Mouse (Mus musculus): ENCODE results near the gene Lrrc29.
A peak's percentile ranks its signal among the peaks of the same experiment; 100 is the strongest.

Gene Lrrc29

DNA sequence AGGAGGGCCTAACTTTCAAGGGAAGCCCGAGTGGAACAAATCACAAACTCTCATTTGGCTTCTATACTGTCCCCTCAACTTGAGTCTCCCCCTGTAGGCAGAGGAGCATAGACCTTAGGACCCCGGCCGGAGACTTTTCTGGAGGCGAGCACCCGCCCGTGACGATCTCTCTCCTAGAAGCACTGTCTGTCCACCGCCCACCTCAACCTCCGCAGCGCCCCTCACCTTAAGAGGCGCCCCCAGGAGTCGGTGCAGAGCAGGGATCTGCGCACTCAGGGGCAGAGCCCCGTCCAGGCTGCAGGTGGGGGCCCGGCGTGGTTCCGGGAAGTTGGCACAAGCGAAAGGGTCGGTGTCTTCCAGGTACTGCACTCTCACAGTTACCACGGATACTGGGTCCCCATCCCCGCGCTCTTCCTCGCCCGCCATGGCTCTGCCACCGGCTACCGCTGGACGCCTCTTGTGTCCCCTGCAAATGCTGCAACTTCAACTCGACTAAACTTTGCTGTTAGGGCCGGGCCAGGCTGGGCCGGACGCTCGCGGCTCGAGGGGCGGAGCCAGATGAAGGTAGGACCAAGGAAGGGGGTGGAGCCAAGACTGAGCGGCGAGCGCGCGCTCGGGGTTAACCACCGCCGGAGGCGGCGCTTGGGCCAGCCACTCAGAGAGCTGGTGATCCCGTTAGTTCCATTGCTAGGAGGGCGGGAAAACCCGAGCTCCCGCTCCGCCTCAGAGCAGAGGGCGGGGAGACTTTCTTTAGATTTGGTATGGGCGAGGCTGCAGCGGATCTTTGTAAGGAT, 21.5 kb upstream of the Lrrc29 start, which contains the start of gene Fhod1:
TSS of gene Fhod1 (minus strand) at position 526 of the 794 bp plus-strand sequence.
- Histone ChIP-seq H3K9me3 (ENCODE audit: low read length) (no peaks in the 10 kb centered on the region), H3K36me3 (ENCODE audit: insufficient read depth, low read length) (0 out of 2 replicates have a peak, but pooled peaks cover 4% of the 10 kb centered on the region), H3K4me1 (replicated peaks; ENCODE audit: low read depth, low read length) (peaks cover 64% of the 10 kb centered on the region), H3K4me3 (replicated peaks; ENCODE audit: low read length) (peak within 1 kb of the TSS; percentile 90), H3K27me3 (ENCODE audit: insufficient read depth, low read length) (peaks cover 44% of the 10 kb centered on the region)
- TF ChIP-seq POU5F1 (IDR thresholded peaks at IDR 0.05; ENCODE audit: borderline replicate concordance, low read length) (no peak), NANOG (IDR thresholded peaks at IDR 0.05; ENCODE audit: borderline replicate concordance, low read length) (no peak), CTCF (conservative IDR thresholded peaks at IDR 0.05; ENCODE audit: low read length) (peak; percentile 25)

DNA sequence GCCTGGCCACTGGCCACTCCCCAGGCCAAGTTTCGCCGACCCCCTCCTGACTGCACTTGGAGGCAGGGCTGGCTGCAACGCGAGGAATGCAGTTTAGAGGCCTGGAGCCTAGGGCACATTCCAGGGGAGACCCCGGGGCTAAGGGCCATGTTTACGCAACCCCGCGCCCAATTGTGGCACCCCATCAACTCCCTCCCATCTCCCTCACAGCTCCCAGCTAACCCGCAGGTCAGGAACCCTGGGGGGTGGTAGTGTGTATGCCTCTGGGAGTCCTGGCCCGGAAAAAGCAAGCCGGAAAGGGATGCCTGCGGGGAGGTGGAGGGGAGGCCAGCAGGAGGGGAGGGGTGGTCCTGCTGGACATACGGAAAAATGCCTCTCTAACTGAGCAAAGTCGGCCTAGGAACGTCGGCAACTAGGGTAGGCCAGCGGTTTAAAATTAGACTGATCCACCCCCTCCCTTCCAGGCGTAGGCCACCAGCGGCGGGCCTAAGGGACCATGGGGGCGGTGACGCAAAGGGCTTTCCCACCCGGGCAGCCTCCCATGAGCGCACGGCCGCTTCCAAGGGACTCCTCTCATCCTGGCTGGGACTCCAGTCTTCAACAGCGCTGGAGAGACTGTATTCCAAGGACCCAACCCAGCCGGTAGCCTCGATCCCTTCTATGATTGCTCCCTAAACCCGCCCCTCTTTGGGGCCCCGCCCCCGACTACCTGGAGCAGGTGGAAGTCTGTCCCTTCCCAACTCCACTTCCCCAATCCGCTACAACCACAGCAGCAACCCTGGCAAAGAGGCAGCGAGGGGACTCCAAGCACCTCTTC, 20.7 kb upstream of the Lrrc29 start:
- H3K36me3 ChIP-seq (ENCODE audit: insufficient read depth, low read length) = 0 out of 2 replicates have a peak, but pooled peaks cover 4% of the 10 kb centered on the region
- H3K9me3 ChIP-seq (ENCODE audit: low read length) = no peaks in the 10 kb centered on the region
- H3K4me3 ChIP-seq (replicated peaks; ENCODE audit: low read length) = peak overlapping the region; percentile 90
- H3K27me3 ChIP-seq (ENCODE audit: insufficient read depth, low read length) = peaks cover 44% of the 10 kb centered on the region
- peaks cover 71% of the 10 kb centered on the region for H3K4me1 ChIP-seq (replicated peaks; ENCODE audit: low read depth, low read length)
- TF ChIP-seq CTCF (conservative IDR thresholded peaks at IDR 0.05; ENCODE audit: low read length) = no peak
- no peak for TF ChIP-seq NANOG (IDR thresholded peaks at IDR 0.05; ENCODE audit: borderline replicate concordance, low read length)
- TF ChIP-seq POU5F1 (IDR thresholded peaks at IDR 0.05; ENCODE audit: borderline replicate concordance, low read length) = no peak

DNA sequence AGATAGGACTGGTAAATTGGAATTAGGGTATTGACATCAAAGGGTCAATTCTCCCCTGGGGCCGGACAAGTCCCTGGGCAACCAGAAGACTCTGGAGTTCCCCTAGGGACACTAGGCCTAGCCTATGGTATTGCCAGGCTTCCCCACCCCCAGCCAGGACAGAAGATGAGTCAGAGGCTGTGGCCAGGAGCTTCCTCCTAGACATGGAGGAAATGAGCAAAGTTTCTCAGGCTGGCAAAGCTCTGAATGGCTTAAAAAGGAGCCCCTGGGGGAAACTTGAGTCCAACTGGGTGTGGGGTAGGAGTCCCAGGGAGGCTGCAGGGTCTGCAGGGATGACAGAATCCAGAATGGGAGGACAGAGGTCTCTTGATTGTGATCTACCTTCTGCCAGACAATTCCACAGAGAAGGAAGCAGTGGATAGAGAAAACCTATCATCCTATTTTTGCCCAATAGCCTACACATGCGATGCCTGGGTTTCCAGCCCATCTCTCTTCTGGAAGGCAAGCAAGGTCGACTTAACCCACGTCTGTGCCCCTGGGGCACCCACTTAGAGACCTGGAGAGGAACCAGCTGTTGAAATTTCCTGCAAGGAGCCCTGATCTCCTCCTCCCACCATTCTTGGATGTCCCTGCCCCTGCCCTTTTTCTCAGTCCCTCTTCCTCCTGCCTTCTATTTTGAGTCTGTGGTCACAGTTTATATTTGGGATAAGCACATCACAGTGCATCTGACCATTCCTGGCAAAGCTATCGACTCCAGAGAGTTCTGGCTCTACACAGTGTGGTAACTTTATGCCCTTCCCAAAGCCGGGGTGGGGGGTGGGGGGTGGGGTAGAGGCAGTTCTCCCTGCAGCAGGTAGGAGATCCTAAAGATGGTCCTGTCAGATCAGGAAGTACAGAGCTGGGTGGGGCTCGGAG, 19.2 kb upstream of the Lrrc29 start:
- TF ChIP-seq NANOG (IDR thresholded peaks at IDR 0.05; ENCODE audit: borderline replicate concordance, low read length) = no peak
- TF ChIP-seq CTCF (conservative IDR thresholded peaks at IDR 0.05; ENCODE audit: low read length) = no peak
- no peak for TF ChIP-seq POU5F1 (IDR thresholded peaks at IDR 0.05; ENCODE audit: borderline replicate concordance, low read length)
- Histone ChIP-seq H3K4me3 (replicated peaks; ENCODE audit: low read length) (0 out of 2 replicates have a peak overlapping the region, but pooled peaks have one; percentile 13), H3K9me3 (ENCODE audit: low read length) (no peaks in the 10 kb centered on the region), H3K36me3 (ENCODE audit: insufficient read depth, low read length) (0 out of 2 replicates have a peak, but pooled peaks cover 4% of the 10 kb centered on the region), H3K4me1 (replicated peaks; ENCODE audit: low read depth, low read length) (peaks cover 82% of the 10 kb centered on the region), H3K27me3 (ENCODE audit: insufficient read depth, low read length) (peaks cover 33% of the 10 kb centered on the region)

DNA sequence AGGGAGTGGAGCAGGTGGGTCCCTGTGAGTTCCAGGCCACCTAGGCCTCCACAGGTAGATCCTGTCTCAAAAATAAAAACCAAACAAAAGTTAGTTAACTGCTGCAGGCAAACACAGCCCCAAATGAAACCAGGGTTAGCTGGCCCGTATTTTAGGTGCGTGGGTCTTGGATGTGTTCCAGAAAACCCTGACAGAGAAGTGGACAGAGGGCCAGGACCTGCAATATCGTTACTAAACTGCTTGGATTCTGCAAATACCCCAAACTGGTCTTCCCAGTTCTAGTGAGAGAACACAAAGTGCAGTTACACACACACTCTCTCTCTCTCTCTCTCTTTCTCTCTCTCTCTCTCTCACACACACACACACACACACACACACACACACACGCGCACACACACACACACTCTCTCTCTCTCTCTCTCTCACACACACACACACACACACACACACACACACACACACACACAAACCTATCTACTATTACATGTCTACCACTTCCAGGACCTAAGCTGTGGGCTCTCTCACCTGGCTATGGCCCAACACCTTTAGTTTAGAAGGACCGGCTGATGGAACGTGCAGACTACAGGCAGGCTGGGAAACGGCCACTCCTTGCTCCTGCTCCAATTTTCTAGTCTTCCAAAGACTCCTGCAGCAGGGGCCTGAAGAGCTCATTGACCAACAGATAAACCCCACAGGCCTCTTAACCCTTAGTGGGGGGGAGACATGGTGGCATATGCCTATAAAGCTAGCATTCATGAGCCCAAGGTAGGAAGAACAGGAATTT, 17.9 kb upstream of the Lrrc29 start:
- 0 out of 2 replicates have a peak, but pooled peaks cover 4% of the 10 kb centered on the region for H3K36me3 ChIP-seq (ENCODE audit: insufficient read depth, low read length)
- H3K27me3 ChIP-seq (ENCODE audit: insufficient read depth, low read length) = peaks cover 20% of the 10 kb centered on the region
- H3K4me1 ChIP-seq (replicated peaks; ENCODE audit: low read depth, low read length) = peaks cover 78% of the 10 kb centered on the region
- H3K9me3 ChIP-seq (ENCODE audit: low read length) = no peaks in the 10 kb centered on the region
- no peak overlapping the region for H3K4me3 ChIP-seq (replicated peaks; ENCODE audit: low read length)
- TF ChIP-seq NANOG (IDR thresholded peaks at IDR 0.05; ENCODE audit: borderline replicate concordance, low read length) = no peak
- no peak for TF ChIP-seq POU5F1 (IDR thresholded peaks at IDR 0.05; ENCODE audit: borderline replicate concordance, low read length)
- TF ChIP-seq CTCF (conservative IDR thresholded peaks at IDR 0.05; ENCODE audit: low read length) = no peak

DNA sequence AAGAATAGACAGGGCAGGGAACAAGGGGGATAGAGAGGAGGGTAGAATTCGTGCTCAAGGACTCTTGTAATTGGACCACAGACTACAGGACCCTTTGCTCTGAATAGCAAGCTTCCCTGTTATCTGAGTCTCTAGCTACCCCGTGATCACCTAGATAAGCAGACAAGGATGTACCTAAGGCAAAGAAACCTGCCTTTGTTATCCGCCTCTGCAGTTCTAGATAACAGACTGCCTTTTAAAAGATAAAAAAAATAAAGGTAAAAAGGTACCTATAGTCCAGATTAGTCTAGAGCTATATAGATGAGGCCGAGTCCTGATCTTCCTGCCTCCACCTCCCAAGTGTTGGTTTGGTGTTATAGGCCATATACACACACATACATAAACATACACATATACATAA, 16.7 kb upstream of the Lrrc29 start:
- peaks cover 17% of the 10 kb centered on the region for H3K27me3 ChIP-seq (ENCODE audit: insufficient read depth, low read length)
- H3K4me1 ChIP-seq (replicated peaks; ENCODE audit: low read depth, low read length) = peaks cover 80% of the 10 kb centered on the region
- TF ChIP-seq CTCF (conservative IDR thresholded peaks at IDR 0.05; ENCODE audit: low read length) (no peak), NANOG (IDR thresholded peaks at IDR 0.05; ENCODE audit: borderline replicate concordance, low read length) (0 out of 2 replicates have a peak, but pooled peaks have one; percentile 23), POU5F1 (IDR thresholded peaks at IDR 0.05; ENCODE audit: borderline replicate concordance, low read length) (no peak)
- no peaks in the 10 kb centered on the region for H3K9me3 ChIP-seq (ENCODE audit: low read length)
- peaks cover 9% of the 10 kb centered on the region; the same call in 1 of the 2 replicates for H3K36me3 ChIP-seq (ENCODE audit: insufficient read depth, low read length)
- no peak overlapping the region for H3K4me3 ChIP-seq (replicated peaks; ENCODE audit: low read length)

DNA sequence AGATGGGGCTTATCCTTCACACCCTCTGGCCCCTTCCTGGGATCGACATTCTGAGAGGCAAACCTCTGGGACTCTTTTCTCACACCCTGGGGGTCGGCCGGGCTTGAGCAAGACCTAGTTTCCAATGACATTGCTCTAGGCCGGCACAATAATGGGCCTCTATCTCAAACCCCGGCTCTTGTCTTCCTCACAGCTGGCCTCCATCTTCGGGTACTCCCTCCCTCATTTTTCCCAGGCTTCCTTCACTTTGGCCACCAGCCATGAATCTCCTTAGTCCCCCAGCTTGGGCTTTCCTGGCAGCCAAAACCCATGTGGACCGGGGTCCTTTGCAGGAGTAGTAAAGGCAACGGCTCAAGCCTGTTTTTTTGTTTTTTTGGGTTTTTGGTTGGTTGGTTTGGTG, 15.3 kb upstream of the Lrrc29 start:
- no peaks in the 10 kb centered on the region for H3K9me3 ChIP-seq (ENCODE audit: low read length)
- no peak for TF ChIP-seq POU5F1 (IDR thresholded peaks at IDR 0.05; ENCODE audit: borderline replicate concordance, low read length)
- no peak for TF ChIP-seq CTCF (conservative IDR thresholded peaks at IDR 0.05; ENCODE audit: low read length)
- TF ChIP-seq NANOG (IDR thresholded peaks at IDR 0.05; ENCODE audit: borderline replicate concordance, low read length) = no peak
- H3K27me3 ChIP-seq (ENCODE audit: insufficient read depth, low read length) = peaks cover 13% of the 10 kb centered on the region
- peaks cover 85% of the 10 kb centered on the region for H3K4me1 ChIP-seq (replicated peaks; ENCODE audit: low read depth, low read length)
- peaks cover 9% of the 10 kb centered on the region; the same call in 1 of the 2 replicates for H3K36me3 ChIP-seq (ENCODE audit: insufficient read depth, low read length)
- no peak overlapping the region for H3K4me3 ChIP-seq (replicated peaks; ENCODE audit: low read length)

Measured in E14TG2a.4 (cell line).